Mouse (Mus musculus) B cell, adult 67 days (primary cell): ENCODE measurements around the gene Slc34a3. TPM values are rescaled to one million over a fixed set of nuclear protein-coding genes. Genes with fewer than 3 reads are reported as not detected.

Experiments
- total RNA-seq, 2 experiments: library from RNA; stranded (reverse); gene quantifications; 4 replicates each; pipeline ENCODE4 v1.2.4; 2023

Gene Slc34a3
- total RNA-seq: not detected

DNA sequence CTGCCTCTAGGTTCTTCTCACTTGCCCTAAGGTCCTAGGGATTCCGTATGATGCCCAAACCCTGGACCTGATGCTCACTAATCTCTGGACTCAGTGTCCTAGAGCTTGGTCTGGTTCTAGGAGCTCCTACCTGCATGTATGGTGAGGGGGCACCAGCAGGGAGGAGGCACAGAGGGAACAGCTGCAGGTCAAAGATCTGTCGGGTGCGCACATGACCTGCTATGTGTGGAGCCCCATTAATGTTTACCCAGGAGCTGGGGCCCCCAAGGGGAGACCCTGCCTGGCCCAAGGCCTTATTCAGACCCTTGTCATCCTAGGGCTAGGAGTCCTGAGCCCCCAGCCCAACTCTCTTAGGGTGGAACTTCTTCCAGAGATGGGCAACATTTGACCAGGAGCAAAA, at the start of gene Slc34a3:
Gene Slc34a3, minus strand, starts transcription at position 315 of the 400 bp plus-strand sequence.

GRCm38 (mm10) chr2:25271827-25272511, 37.8 kb upstream of the Slc34a3 start, which contains the start of the genes Ssna1 and Anapc2:
Ssna1 (minus strand) TSS chr2:25272438.
Anapc2 (plus strand) TSS chr2:25272478.

GRCm38 (mm10) chr2:25262291-25262767, 28.2 kb upstream of the Slc34a3 start, which contains the start of gene Tprn:
Tprn (plus strand) TSS chr2:25262618.

DNA sequence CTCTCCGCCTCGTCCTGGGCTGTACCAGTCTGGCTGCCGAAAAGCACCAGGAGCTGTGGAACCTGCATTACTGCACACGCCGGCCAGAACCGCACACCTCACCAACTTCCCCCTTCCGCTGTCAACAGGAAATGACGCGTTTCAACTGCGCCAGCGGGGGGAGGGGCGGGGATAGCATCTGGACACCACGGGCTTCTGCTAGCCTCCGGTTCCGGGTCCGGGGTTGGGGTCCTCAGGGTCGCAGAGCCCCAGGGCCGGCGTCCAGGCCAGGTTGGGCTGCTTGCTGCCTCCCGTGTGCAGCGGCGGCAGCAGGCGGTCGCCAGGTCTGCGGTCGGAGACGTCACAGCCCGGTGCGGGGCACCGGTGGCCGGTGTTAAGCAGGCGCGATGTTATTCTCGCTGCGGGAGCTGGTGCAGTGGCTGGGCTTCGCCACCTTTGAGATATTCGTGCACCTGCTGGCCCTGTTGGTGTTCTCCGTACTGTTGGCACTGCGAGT, 21.2 kb upstream of the Slc34a3 start, which contains the start of gene Tmem203:
Gene Tmem203, plus strand, starts transcription at position 156 of the 496 bp plus-strand sequence.

GRCm38 (mm10) chr2:25246183-25247072, 12.3 kb upstream of the Slc34a3 start, which contains the start of gene AL732309.1:
AL732309.1 (minus strand) TSS chr2:25246863.

GRCm38 (mm10) chr2:25242101-25242506, 7.9 kb upstream of the Slc34a3 start, which contains the start of the genes Rnf208 and Cysrt1:
Rnf208 (plus strand) TSS chr2:25242255.
Cysrt1 (minus strand) TSS chr2:25242452.

DNA sequence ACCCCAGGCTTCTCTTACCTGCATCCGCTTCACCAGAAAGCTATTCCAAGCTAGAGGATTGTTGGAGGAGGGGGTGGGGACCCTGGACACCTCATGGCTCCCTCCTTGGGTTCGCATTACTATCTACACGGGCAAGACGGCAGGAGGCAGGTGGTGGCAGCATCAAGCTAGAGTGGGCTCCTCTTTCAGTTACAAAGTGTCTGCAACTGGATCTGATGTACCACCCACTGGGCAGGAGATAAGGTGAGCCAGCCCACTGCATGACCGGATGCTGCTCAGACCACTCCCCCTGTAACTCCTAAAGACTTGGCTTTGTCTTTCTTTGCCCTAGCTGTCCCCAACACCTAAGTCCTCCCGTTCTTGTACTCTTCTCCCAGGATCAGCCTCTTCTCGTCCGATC, 2.5 kb upstream of the Slc34a3 start, which contains the start of gene Rnf224:
Gene Rnf224, minus strand, starts transcription at position 174 of the 400 bp plus-strand sequence.

DNA sequence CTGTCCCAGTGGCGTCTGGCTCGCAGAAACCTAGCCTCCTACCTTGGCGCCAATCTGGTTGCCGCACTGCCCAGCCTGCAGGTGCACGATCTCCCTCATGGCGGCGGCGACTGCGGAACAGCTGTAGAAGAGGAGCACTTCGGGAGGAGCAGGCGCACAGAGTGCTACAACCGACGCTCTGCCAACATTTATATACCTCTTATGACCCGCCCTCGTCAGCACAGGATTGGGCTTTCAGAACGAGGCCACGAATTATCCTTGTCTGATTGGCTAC, 9.7 kb downstream of the Slc34a3 start, which contains the start of gene Tubb4b:
Gene Tubb4b, minus strand, starts transcription at position 211 of the 274 bp plus-strand sequence.

DNA sequence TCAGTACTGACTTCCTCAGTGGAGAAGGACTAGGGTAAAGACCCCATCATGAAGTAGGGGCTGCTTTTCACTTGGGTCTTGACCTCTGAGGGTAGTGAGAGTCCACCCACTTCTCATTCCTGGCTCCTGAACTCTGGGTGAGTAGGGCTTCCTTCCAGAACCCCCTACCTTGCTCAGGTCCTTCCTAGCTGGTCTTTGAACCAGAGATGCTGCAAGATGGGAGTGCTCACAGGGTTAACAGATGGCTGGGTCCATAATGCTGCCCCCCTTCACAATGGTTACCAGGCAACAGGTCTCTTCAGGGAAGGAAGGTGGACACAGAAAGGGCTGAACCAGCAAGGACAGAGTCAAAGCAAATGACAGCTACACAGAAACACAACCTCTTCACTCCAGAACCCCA, 15.7 kb downstream of the Slc34a3 start, which contains the start of gene Fam166a:
Gene Fam166a, plus strand, starts transcription at position 301 of the 400 bp plus-strand sequence.

DNA sequence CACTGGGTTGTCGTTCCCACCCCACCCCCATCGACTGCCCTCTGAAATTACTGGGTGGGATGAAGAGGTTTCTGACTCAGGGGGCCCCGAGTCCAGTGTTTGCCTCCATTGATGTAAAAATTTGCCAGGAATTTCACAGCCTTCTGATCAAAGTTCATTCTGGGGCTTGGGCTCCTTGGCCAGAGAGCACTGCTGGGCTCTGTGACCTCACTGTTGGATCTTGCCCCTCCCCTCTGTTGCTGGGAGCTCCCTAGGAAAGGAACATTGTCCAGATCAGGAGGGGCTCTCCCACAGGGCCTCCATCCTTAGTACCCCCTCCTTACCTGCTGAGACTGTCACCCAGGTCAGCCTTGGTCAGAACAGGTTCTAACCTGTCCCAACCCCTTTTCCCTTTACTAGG, 19.7 kb downstream of the Slc34a3 start, which contains the start of gene Stpg3:
Gene Stpg3, minus strand, starts transcription at position 194 of the 400 bp plus-strand sequence.

DNA sequence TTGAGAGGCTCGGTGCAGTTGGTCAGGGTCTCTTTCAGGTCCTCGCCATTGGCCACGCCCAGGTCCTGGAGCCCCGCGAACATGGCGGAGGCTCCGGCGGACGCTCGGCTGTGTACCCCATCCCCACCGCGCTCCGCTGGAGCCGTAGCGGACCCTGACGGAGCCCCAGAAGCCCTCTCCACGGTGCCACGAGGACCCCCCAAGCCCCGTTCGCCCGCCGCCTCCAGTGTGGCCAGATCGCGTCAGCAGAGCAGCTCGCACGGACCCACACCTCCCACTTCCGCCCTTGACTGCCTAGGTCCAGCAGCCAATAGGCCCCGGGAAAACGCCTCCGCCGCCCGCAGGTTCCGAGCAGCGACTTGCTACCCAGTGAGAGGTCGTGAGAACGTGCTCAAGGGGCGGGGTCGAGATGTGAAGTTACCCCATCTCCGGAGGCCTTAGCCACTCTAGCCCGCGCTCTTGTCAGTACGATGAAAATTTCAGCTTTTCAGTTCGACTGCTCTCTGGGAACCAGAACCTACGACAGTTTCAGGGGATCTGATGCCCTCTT, 23.0 kb downstream of the Slc34a3 start, which contains the start of gene Nelfb:
Gene Nelfb, minus strand, starts transcription at position 369 of the 550 bp plus-strand sequence.

GRCm38 (mm10) chr2:25196172-25196954, 37.8 kb downstream of the Slc34a3 start, which contains the start of gene Tor4a:
Tor4a (minus strand) TSS chr2:25196886.

GRCm38 (mm10) chr2:25180478-25180903, 53.7 kb downstream of the Slc34a3 start, which contains the start of gene Nrarp:
Nrarp (plus strand) TSS chr2:25180758.

Other genes with a start within 250 kb of the Slc34a3 start
- 10 to 100 TPM; 44.6 to 55.0 TPM for gene Nsmf, start 180.0 kb downstream of the Slc34a3 start, total RNA-seq
- not detected for gene Entpd8, start 154.1 kb downstream of the Slc34a3 start, total RNA-seq
- gene Noxa1, start 139.2 kb downstream of the Slc34a3 start, total RNA-seq: not detected
- gene Nrarp, start 53.6 kb downstream of the Slc34a3 start, total RNA-seq: 1 to 10 TPM; 3.7 to 4.2 TPM
- gene Tor4a, start 37.5 kb downstream of the Slc34a3 start, total RNA-seq: 10 to 100 TPM; 36.4 to 59.0 TPM
- 10 to 100 TPM; 96.3 to 98.1 TPM for gene Nelfb, start 22.9 kb downstream of the Slc34a3 start, total RNA-seq
- gene Stpg3, start 19.7 kb downstream of the Slc34a3 start, total RNA-seq: not detected
- under 1 TPM in 1 of 2 experiments, not detected in 1; 0.50 TPM for gene Fam166a, start 15.6 kb downstream of the Slc34a3 start, total RNA-seq
- gene Tubb4b, start 9.7 kb downstream of the Slc34a3 start, total RNA-seq: 100 to 1,000 TPM; 117 to 128 TPM
- gene Rnf224, start 2.4 kb upstream of the Slc34a3 start, total RNA-seq: not detected
- not detected for gene Rnf208, start 7.9 kb upstream of the Slc34a3 start, total RNA-seq
- gene Cysrt1, start 8.1 kb upstream of the Slc34a3 start, total RNA-seq: not detected
- 10 to 100 TPM; 10.7 to 11.9 TPM for gene AL732309.1, start 12.5 kb upstream of the Slc34a3 start, total RNA-seq
- 10 to 100 TPM; 20.1 to 25.4 TPM for gene Tmem203, start 21.1 kb upstream of the Slc34a3 start, total RNA-seq
- 10 to 100 TPM; 15.5 to 20.0 TPM for gene Tprn, start 28.3 kb upstream of the Slc34a3 start, total RNA-seq
- 10 to 100 TPM; 43.7 to 44.2 TPM for gene Ssna1, start 38.1 kb upstream of the Slc34a3 start, total RNA-seq
- gene Anapc2, start 38.1 kb upstream of the Slc34a3 start, total RNA-seq: 100 to 1,000 TPM; 114 to 127 TPM
- gene Tmem210, start 53.8 kb upstream of the Slc34a3 start, total RNA-seq: not detected
- not detected for gene Lrrc26, start 55.6 kb upstream of the Slc34a3 start, total RNA-seq
- gene Grin1, start 84.8 kb upstream of the Slc34a3 start, total RNA-seq: not detected
- gene Man1b1, start 98.0 kb upstream of the Slc34a3 start, total RNA-seq: 10 to 100 TPM; 49.9 to 52.4 TPM
- 10 to 100 TPM; 36.0 to 36.9 TPM for gene Dpp7, start 122.0 kb upstream of the Slc34a3 start, total RNA-seq
- 10 to 100 TPM; 25.0 to 27.0 TPM for gene Uap1l1, start 131.3 kb upstream of the Slc34a3 start, total RNA-seq
- gene Sapcd2, start 138.0 kb upstream of the Slc34a3 start, total RNA-seq: 1 to 10 TPM in 1 of 2 experiments, under 1 TPM in 1; 0.44 to 1.0 TPM
- not detected for gene Entpd2, start 161.5 kb upstream of the Slc34a3 start, total RNA-seq
- gene Npdc1, start 165.0 kb upstream of the Slc34a3 start, total RNA-seq: not detected
- not detected for gene Fut7, start 188.9 kb upstream of the Slc34a3 start, total RNA-seq
- gene Abca2, start 194.3 kb upstream of the Slc34a3 start, total RNA-seq: 10 to 100 TPM; 48.1 to 52.4 TPM
- not detected for gene Clic3, start 222.5 kb upstream of the Slc34a3 start, total RNA-seq
- gene Paxx, start 226.7 kb upstream of the Slc34a3 start, total RNA-seq: 10 to 100 TPM; 90.9 to 100.0 TPM
- not detected for gene Ptgds, start 235.7 kb upstream of the Slc34a3 start, total RNA-seq